Mouse (Mus musculus) Muller cell, postnatal 12 days (primary cell): Measurements from ENCODE around the gene Mccc1.

Experiments used
- DNase-seq: peaks from one replicate; pipeline ENCODE4 v3.0.0-alpha.2; 2015; ENCODE audit errors: inconsistent ontology term

The Mccc1 gene

GRCm38 (mm10) chr3:36000275-36001239 lies at the start of gene Mccc1:
TSS of gene Mccc1 (minus strand) at chr3:36000678.
- peak; percentile 98 for DNase-seq

- no peak for DNase-seq
Measured at GRCm38 (mm10) chr3:36049106-36049505, 48.6 kb upstream of the Mccc1 start.

GRCm38 (mm10) chr3:36045086-36045485 lies 44.6 kb upstream of the Mccc1 start:
- no peak for DNase-seq

GRCm38 (mm10) chr3:36044520-36044919 lies 44.0 kb upstream of the Mccc1 start:
- DNase-seq: no peak

- DNase-seq: peak; percentile 85
Measured at GRCm38 (mm10) chr3:36031740-36032510, 31.4 kb upstream of the Mccc1 start.

GRCm38 (mm10) chr3:36029993-36030392 lies 29.5 kb upstream of the Mccc1 start:
- DNase-seq: no peak

- no peak for DNase-seq
Measured at GRCm38 (mm10) chr3:36025732-36026131, 25.3 kb upstream of the Mccc1 start.

GRCm38 (mm10) chr3:36011239-36011638 lies 10.8 kb upstream of the Mccc1 start:
- DNase-seq: no peak

- DNase-seq: no peak
Measured at GRCm38 (mm10) chr3:36008411-36009154, 8.1 kb upstream of the Mccc1 start.

- DNase-seq: no peak
Measured at GRCm38 (mm10) chr3:36004028-36004895, 3.8 kb upstream of the Mccc1 start.

GRCm38 (mm10) chr3:35994552-35995531 lies 5.6 kb downstream of the Mccc1 start:
- DNase-seq: no peak

GRCm38 (mm10) chr3:35990715-35991114 lies 9.8 kb downstream of the Mccc1 start:
- DNase-seq: no peak

- no peak for DNase-seq
Measured at GRCm38 (mm10) chr3:35988031-35988430, 12.4 kb downstream of the Mccc1 start.

- DNase-seq: no peak
Measured at GRCm38 (mm10) chr3:35986266-35986665, 14.2 kb downstream of the Mccc1 start.

GRCm38 (mm10) chr3:35973551-35973950 lies 26.9 kb downstream of the Mccc1 start:
- DNase-seq: peak; percentile 29

GRCm38 (mm10) chr3:35972985-35973384 lies 27.5 kb downstream of the Mccc1 start:
- DNase-seq: no peak

GRCm38 (mm10) chr3:35971149-35971548 lies 29.3 kb downstream of the Mccc1 start:
- DNase-seq: no peak

- DNase-seq: peak; percentile 12
Measured at GRCm38 (mm10) chr3:35970441-35970840, 30.0 kb downstream of the Mccc1 start.

- DNase-seq: no peak
Measured at GRCm38 (mm10) chr3:35967366-35967921, 33.0 kb downstream of the Mccc1 start.
